Mouse (Mus musculus) kidney, adult 9 months (tissue): ENCODE results near the gene Btbd9.

Source experiments
- DNase-seq: peaks from one replicate; pipeline ENCODE4 v3.0.0; 2022

Gene Btbd9

GRCm38 (mm10) chr17:30331380-30331779 lies 244.9 kb downstream of the Btbd9 start:
- DNase-seq = no peak

GRCm38 (mm10) chr17:30329531-30329930 lies 246.8 kb downstream of the Btbd9 start:
- peak; percentile 75 for DNase-seq

- no peak for DNase-seq
These were observed 247.4 kb downstream of the Btbd9 start for GRCm38 (mm10) chr17:30328924-30329323.

- DNase-seq = no peak
These were observed 249.4 kb downstream of the Btbd9 start for GRCm38 (mm10) chr17:30326906-30327305.

GRCm38 (mm10) chr17:30320301-30320700 lies 256.0 kb downstream of the Btbd9 start:
- DNase-seq = no peak

GRCm38 (mm10) chr17:30312688-30313087 lies 263.6 kb downstream of the Btbd9 start:
- DNase-seq = no peak

- DNase-seq = no peak
These were observed 266.7 kb downstream of the Btbd9 start for GRCm38 (mm10) chr17:30309627-30310026.

- DNase-seq = no peak
These were observed 267.4 kb downstream of the Btbd9 start for GRCm38 (mm10) chr17:30308889-30309288.

GRCm38 (mm10) chr17:30308317-30308716 lies 268.0 kb downstream of the Btbd9 start:
- DNase-seq = no peak

GRCm38 (mm10) chr17:30307168-30307567 lies 269.1 kb downstream of the Btbd9 start:
- DNase-seq = no peak

GRCm38 (mm10) chr17:30304766-30305165 lies 271.5 kb downstream of the Btbd9 start:
- DNase-seq = no peak

GRCm38 (mm10) chr17:30301338-30301737 lies 274.9 kb downstream of the Btbd9 start:
- DNase-seq = no peak

- no peak for DNase-seq
These were observed 278.9 kb downstream of the Btbd9 start for GRCm38 (mm10) chr17:30297432-30297831.

GRCm38 (mm10) chr17:30296069-30296468 lies 280.2 kb downstream of the Btbd9 start:
- DNase-seq = no peak

- no peak for DNase-seq
These were observed 283.6 kb downstream of the Btbd9 start for GRCm38 (mm10) chr17:30292666-30293065.

- DNase-seq = no peak
These were observed 290.6 kb downstream of the Btbd9 start for GRCm38 (mm10) chr17:30285641-30286040.

- DNase-seq = no peak
These were observed 292.7 kb downstream of the Btbd9 start for GRCm38 (mm10) chr17:30283460-30284050.

GRCm38 (mm10) chr17:30283001-30283400 lies 293.3 kb downstream of the Btbd9 start:
- no peak for DNase-seq

- peak; percentile 77 for DNase-seq
These were observed 295.8 kb downstream of the Btbd9 start for GRCm38 (mm10) chr17:30280323-30281118.

- no peak for DNase-seq
These were observed 296.6 kb downstream of the Btbd9 start for GRCm38 (mm10) chr17:30279684-30280083.

GRCm38 (mm10) chr17:30278596-30279378 lies 297.5 kb downstream of the Btbd9 start:
- DNase-seq = no peak

GRCm38 (mm10) chr17:30276477-30276876 lies 299.8 kb downstream of the Btbd9 start:
- no peak for DNase-seq

- no peak for DNase-seq
These were observed 303.5 kb downstream of the Btbd9 start for GRCm38 (mm10) chr17:30272769-30273168.
